Mouse (Mus musculus): ENCODE data around the gene Cyb5d1.

Gene Cyb5d1

GRCm38 (mm10) chr11:69377766-69378165 lies 17.7 kb downstream of the Cyb5d1 start:
- DNase-seq: peak; percentile 87

DNA sequence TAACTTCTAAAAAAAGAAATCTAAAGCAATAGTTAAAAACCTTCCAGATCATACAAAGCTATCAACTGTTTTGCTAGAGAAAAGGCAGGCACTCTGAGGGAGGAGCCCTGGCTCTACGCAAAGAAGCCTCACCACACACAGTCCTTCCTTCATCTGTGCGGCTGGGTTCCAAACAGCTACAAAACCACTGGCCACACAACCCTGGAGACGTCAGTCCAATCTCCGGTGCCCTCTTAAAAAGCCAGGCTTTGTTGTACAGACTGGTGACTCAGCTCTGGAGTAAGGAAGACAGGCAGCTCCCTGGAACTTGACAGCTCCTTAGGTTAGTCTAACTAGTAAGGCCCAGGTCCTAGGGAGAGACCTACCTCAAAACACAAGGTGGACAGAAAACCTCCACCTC lies 19.8 kb downstream of the Cyb5d1 start:
- no peak for DNase-seq

DNA sequence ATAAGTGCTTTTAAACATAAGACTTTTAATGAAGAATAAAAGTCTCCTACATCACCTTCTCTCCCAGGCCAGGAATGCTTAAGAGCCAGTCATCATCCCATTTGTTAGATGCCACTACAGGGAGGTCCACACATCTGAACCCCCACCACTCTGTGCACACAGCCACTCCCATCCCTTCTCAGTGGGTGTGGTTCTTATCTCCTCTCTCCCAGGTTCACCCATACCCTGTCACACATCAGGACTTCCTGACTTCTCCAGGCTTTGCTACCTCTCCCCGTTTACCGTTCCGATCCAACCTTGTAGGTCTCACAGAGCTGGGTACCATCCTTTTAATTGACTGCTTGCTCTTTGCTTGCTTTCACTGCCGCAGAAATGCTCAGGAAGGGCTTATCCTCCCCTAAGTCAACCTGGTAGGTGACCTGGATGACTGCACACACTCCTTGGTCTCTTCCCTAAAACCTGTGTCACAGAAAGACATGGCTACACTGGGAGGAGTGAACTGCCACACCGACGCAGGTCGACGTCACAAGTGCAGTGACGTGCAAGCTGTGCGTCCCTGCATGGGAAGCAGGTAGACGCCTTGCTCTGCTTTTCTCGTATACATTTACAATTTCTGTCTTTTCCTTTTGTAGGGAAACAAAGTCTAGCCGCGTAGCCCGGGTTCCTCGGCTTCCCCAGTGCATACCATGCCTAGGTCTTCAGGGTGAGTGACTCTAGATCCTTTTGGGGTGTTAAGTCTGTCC lies 22.0 kb downstream of the Cyb5d1 start:
- no peak for DNase-seq

- no peak for DNase-seq
Observed at GRCm38 (mm10) chr11:69372780-69373170, 22.7 kb downstream of the Cyb5d1 start.

- DNase-seq: no peak
Observed at GRCm38 (mm10) chr11:69372056-69372779, 23.2 kb downstream of the Cyb5d1 start.

GRCm38 (mm10) chr11:69371601-69372000 lies 23.8 kb downstream of the Cyb5d1 start:
- no peak for DNase-seq

- DNase-seq: no peak
Observed at GRCm38 (mm10) chr11:69370817-69371215, 24.6 kb downstream of the Cyb5d1 start.

DNA sequence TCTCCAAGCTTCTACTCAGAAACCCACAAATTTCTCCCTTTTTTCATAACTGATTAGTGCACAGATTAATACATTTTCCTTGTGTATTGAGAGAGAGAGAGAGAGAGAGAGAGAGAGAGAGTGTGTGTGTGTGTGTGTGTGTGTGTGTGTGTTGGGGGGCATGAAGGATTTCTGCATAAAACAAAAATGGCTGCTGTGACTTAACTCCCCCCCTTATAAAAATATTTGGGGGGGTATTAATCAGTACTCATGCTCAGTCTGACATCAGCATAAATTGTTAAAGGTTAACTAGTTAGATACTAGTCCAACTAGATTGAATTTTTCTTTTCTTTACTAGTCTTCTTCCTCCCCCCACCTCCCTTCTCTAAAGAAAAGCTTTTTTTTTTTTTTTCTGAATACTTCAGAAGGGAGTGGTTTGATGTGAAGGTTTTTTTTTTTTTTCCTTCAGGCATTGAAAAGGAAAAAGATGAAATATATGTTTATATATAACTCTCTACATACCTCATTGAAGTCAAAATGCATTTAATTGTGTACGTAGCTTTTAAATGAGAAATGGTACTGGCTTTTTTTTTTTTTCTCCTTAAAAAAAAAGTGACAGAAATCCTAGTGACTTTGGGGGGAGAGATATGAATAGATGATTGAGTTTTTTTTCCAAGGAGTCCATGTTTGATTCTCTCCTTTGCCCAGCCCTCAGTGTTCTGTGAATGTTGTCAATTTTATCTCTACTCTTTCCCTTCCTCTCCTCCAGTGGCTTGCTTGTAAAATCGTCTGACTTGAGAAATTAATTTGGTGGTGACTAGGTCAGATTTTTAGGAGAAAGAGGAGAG lies 25.2 kb downstream of the Cyb5d1 start:
- DNase-seq: no peak

DNA sequence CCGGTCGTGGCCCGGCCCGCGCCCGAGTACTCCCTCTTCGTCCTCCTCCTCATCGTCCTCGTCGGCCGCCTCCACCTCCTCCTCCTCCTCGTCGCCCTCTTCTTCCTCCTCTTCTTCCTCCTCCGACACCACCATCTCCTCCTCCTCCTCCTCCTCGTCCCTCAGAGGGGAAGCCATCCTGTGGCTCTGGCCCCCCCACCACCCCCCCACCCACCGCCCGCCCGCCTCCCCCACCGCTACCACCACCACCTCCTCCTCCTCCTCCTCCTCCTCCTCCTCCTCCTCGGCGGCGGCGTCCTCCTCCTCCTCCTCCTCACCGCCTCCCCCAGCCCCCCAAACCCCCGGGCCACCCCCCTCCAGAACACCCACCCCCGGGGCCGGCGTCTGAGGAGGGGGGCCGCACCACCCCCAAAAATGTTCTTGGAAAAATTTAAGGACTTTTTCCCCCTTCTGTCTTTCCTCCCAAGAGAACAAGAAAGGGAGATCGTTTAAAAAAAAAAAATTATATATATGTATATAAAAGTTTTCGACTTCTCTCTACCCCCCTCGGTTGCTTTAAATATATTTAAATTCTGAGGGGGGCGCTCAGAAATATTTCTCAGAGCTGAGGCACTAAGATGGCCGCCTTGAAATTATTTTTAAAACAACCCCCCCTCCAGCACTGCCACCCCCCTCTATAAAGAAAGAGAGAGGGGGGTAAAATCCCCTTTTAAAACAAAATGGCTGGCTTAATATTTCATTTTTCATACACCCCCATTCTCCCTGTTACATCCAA lies 26.0 kb downstream of the Cyb5d1 start, which contains the start of gene Chd3:
Chd3 (minus strand) TSS at position 192 of the 775 bp plus-strand sequence.
- no peak for DNase-seq

DNA sequence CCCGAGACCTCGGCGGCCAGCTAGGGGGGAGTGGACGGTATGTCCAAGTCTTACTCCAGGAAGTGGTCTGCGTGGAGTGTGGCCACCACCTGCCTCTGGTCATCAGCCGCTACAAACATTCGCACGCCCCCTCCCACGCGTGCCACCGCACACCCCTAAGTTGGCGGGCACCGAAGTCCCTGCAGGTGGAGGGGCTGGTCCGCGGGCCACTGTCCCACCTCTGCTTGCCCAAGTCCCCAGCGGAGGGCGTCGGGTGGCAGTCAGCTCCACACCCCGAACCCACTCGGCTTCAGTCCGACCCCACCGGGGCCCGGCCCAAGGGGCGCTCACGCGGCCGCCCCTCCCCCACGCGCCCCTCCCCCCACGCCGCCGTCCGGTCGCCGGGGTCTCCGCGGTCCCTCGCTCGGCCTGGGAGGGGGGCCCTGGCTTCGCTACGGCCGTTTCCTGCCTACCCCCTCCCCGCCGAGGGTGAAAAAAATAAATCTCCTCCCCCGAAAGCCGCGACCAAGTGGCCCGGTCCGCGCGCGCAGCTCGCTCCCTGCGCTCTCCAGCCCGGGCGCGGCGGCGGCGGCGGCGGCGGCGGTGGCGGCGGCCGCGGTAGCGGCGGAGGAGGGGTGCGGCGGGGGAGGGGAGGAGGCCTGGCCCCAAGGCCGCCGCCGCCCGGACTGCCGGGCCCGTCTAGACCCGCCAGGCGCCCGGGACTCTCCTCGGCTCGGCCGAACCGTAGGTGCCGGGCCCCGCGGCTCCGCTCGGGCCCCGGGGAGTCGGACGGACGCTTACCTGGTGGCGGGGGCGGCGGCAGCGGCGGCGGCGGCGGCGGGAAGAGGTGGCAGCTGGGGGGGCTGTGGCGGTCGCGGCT lies 26.8 kb downstream of the Cyb5d1 start:
- DNase-seq: no peak

DNA sequence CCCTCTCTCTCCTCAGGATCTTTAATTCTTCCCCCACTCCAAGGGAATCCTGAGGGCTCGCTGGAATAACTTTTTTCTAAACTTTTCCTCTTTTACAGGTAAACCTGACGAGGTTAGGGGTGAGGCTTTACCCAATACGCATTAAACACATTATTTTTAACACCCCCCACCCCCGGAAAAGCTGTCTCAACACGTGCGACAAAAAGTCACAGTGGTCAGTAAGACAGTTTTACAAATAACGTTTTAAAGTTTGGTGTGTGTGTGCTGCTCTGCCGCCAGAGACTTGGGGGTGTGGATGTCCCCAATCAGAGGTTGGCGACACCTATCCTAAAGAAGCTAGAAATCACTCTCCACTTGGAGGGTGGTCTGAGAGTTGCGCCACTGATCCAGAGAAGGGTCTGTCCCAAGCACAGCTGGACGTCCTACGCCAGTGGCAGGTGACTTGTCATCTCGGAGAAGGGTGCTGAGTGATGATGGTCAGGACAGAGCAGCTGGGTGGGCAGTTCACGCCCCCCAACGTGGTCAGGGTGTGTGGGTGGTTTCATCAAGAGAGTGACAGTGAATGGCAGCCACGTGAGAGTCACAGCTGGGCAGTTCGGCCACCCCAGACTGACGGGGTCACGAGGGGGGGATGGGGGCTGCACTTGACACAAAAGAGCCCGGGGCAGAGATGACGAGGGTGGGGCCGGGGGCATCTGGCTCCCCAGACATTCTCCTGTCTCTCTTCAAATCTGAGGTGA lies 27.6 kb downstream of the Cyb5d1 start:
- peak; percentile 65 for DNase-seq

DNA sequence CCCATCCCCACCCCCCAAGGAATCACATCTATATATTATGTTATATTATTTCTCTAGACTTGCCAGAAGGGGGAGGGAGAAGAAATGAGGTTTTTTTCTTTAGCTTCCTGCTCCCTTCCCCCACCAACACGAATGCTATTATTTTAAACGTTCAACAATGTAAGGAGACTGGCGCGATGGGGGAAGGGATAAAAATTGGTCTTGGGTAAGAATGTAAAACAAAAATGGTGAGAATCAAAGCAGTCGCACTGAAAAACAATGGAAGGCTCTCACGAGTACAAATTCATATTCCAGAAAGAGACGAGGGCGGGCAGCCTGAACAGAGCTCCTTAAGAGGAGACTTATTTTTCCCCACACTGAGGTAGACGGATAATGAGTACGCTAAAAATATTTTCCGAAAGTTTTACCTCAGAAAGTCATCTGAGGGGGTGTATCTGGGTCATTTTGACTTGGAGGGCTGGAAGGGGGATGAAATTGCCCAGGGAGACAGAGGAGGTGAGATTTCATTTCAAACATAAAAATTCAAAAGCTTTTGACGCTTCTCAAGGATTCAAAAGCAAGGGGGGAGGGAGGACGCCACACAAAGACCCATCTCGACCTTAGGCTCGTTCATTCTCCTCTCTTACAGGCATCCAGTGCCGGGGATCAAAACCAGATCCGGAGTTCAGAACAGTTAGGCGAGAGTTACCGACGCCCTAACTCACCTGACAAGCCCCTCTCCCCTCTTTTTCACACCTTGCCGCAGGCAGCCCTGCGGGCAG lies 28.4 kb downstream of the Cyb5d1 start:
- no peak for DNase-seq

GRCm38 (mm10) chr11:69366157-69366854 lies 29.1 kb downstream of the Cyb5d1 start:
- DNase-seq: peak; percentile 96

GRCm38 (mm10) chr11:69365722-69366121 lies 29.7 kb downstream of the Cyb5d1 start:
- no peak for DNase-seq

DNA sequence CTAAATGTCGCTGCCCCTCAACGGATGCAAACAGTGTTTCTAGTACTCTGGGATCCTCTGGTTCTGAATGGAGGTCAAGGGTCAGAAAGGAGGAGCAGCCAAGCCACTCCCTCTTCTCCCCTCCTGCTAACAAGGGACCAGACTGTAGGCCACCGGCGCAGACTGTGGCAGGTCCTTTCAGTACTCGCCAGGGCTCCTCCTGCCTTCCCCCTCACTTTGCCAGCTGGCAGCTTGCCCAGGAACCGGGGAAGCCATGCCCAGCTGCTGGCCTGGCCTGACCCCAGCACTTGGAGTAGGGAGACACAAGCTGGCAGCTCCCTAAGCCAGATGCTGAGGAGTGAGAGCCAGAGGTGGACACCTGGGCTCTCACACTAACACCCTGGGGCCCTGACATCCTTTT lies 30.5 kb downstream of the Cyb5d1 start:
- DNase-seq: peak; percentile 99

DNA sequence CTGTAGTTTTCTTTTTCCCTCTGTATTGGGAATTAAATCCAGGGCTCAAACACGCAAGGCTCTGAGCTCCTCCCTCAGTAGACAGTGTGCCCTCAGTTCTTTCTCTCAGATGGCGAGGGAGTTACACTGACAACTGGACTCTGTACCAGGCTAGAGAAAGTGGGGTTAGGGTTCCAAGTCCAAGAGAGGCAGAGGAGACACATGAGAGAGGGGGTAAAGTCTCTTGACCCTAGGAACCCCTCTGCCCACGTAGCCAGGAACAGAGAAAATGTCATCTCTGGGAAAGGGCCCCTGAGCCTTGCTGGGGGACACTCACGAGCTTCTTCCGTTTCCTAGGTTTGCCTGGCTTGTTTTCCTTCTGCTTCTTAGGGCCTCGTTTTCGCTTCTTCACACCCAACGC lies 31.1 kb downstream of the Cyb5d1 start:
- peak; percentile 76 for DNase-seq

- no peak for DNase-seq
Observed at GRCm38 (mm10) chr11:69362479-69362878, 33.0 kb downstream of the Cyb5d1 start.

- no peak for DNase-seq
Observed at GRCm38 (mm10) chr11:69362021-69362420, 33.4 kb downstream of the Cyb5d1 start.

DNA sequence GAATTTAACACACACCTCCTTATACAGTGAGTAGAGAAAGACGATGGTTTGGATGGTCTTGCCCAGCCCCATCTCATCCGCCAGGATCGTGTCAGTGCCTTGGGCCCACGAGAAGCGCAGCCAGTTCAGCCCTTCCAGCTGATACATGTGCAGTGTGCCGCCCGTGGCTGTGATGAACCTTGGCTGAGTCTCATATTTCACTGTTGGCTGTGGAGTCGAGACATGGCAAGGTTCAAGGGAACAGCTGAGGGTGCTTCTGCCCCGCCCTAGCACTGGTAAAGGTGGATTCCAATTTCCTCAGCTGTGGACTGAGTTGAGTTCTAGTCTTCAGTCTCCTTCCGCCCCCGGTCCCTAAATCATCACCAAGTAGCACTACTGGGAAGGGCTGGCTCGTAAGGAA lies 37.7 kb downstream of the Cyb5d1 start:
- no peak for DNase-seq

GRCm38 (mm10) chr11:69356544-69356943 lies 38.9 kb downstream of the Cyb5d1 start:
- DNase-seq: no peak

Data from kidney, adult 11 months (tissue).